Mouse (Mus musculus): ENCODE data around the gene Etfrf1. TPM values are rescaled to one million over a fixed set of nuclear protein-coding genes. Genes with fewer than 3 reads are reported as not detected.

The Etfrf1 gene
- total RNA-seq, 2 experiments from 2014 or later = 24.1 to 30.7 TPM

GRCm38 (mm10) chr6:145215826-145216225 is 4.9 kb downstream of the Etfrf1 start:
- ATAC-seq (ENCODE audit: poor library complexity, severe bottlenecking) = no peak

- no peak for ATAC-seq (ENCODE audit: poor library complexity, severe bottlenecking)
These were observed 13.3 kb downstream of the Etfrf1 start for GRCm38 (mm10) chr6:145224246-145224645.

DNA sequence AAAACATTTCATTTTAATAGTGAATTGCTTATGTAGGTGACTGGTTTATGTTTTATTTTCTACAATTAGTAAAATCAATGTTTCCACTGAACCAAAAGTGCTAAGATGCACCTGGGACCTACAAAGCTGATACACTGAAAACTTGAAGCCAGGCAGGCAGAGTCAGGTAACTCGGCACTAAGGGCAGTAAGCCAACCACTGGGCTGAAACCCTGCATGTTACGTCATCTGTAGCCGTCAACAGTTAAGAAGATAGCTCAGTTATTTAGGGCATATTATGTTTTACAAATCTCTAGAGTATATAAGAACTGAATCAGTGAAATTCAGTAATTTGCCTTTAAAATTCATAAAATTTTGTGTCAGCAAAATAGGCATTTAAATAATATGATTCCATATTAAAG is 15.4 kb downstream of the Etfrf1 start:
- ATAC-seq (ENCODE audit: poor library complexity, severe bottlenecking) = no peak

GRCm38 (mm10) chr6:145234391-145234790 is 23.5 kb downstream of the Etfrf1 start:
- no peak for ATAC-seq (ENCODE audit: poor library complexity, severe bottlenecking)

DNA sequence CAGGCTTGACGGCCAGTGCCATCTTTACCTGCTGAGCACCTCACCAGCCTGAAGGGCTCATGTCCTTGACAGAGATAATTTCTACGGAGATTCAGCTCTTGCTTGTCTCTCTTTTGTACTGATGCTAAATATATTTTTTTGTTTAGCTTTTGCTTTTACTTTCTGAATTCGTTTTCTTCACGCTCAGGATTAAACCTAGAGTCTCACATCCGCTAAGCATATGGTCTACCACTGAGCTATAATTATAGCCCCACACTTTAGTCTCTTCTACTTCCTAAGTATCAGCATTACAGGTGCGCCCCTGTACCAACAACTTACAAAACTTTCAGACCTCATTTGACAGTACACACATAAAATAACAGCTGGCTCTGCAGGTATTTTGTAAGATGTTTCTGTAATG is 24.4 kb downstream of the Etfrf1 start:
- ATAC-seq (ENCODE audit: poor library complexity, severe bottlenecking) = no peak

DNA sequence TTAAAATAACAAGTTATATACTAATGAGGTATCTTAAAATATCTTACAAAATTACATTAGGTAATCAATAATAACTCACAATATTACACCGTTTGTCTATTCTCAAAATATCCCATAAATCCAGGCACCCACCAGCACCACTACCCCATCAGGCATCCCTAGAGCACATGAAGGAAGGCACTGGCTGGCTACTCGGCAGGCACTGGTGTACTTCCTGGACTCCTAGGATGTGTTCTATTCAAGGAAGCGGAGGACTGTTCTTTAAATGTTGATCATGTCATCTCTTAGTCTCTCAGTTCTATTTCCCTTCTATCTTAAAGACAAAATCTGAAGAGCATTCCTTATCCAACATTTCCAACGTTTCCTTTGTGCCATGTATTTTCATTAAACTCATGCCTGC is 26.2 kb downstream of the Etfrf1 start:
- no peak for ATAC-seq (ENCODE audit: poor library complexity, severe bottlenecking)

DNA sequence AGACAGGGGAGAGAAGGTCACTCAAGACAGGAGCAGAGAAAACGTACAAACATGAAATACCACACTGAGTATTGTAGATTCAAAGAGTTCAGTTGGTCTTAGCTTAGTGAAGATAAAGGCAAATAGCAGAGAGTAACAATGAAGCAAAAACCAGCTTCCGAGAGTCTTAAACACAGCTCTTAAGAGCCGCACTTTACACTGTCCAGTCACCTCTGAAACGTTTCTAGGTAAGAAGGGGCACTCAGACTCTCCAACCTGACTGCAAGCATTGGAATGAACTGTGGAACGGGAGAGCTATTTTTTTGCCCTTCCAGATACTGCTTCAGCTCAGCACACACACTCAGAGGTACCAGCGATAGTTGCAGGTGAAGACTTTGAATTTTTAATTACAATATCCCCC is 29.4 kb downstream of the Etfrf1 start:
- ATAC-seq (ENCODE audit: poor library complexity, severe bottlenecking) = no peak

GRCm38 (mm10) chr6:145242521-145242920 is 31.6 kb downstream of the Etfrf1 start:
- peak; percentile 70 for ATAC-seq (ENCODE audit: poor library complexity, severe bottlenecking)

DNA sequence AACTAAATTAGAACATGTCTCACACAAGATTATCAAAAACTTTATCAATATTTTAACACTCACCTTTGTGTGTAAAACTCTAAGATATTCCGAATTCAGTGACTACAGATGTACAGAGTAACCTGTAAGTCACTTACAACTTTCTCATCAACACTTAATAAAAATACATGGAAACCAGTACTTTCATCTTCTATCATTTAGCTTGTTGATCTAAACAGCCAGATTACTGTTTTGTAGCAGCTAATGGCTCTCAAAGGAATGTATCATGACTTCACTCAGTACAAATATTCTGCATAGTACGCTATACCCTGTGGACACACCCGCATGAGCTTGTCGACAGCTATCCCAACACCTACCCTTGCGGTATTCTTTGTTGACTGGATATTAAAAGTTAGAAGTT is 35.9 kb downstream of the Etfrf1 start:
- no peak for ATAC-seq (ENCODE audit: poor library complexity, severe bottlenecking)

DNA sequence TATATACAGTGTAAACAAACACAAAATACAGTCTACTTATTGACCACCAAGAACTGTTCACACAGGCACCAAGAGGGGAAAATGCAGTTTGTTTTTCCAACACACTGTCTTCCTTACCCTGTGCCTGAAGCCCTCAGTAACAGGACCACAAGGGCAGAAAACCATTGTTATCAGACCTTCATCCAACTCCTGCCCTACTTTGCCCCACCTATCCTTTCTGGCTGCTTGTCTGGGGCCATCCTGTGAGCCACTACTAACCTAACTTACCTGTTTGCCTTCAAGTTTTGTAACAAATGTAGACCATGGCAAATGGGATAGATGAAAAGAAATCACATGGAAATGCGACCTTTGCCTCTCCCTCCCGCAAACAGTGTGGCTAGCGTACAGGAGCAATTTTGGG is 37.0 kb downstream of the Etfrf1 start:
- no peak for ATAC-seq (ENCODE audit: poor library complexity, severe bottlenecking)

- peak; percentile 51 for ATAC-seq (ENCODE audit: poor library complexity, severe bottlenecking)
These were observed 38.6 kb downstream of the Etfrf1 start for GRCm38 (mm10) chr6:145249291-145250184.

- peak; percentile 87 for ATAC-seq (ENCODE audit: poor library complexity, severe bottlenecking)
These were observed 39.4 kb downstream of the Etfrf1 start, which contains the start of gene Kras for GRCm38 (mm10) chr6:145250185-145250791. Gene Kras (minus strand): TSS chr6:145250239.

GRCm38 (mm10) chr6:145250820-145251219 is 39.9 kb downstream of the Etfrf1 start:
- ATAC-seq (ENCODE audit: poor library complexity, severe bottlenecking) = no peak

- no peak for ATAC-seq (ENCODE audit: poor library complexity, severe bottlenecking)
These were observed 45.2 kb downstream of the Etfrf1 start for GRCm38 (mm10) chr6:145255952-145256700.

GRCm38 (mm10) chr6:145256701-145257073 is 45.8 kb downstream of the Etfrf1 start:
- no peak for ATAC-seq (ENCODE audit: poor library complexity, severe bottlenecking)

- ATAC-seq (ENCODE audit: poor library complexity, severe bottlenecking) = no peak
These were observed 51.4 kb downstream of the Etfrf1 start for GRCm38 (mm10) chr6:145262314-145262713.

Other genes starting within 250 kb of the Etfrf1 start
- 0.25 TPM in 1 of 2 replicates, not detected in the other for gene Bcat1, start 134.9 kb upstream of the Etfrf1 start, total RNA-seq (2015)
- 0.24 TPM in 1 of 2 replicates, not detected in the other for gene Bcat1, start 134.9 kb upstream of the Etfrf1 start, total RNA-seq (2017)
- gene Lrmp, start 95.5 kb upstream of the Etfrf1 start, total RNA-seq (2015) = 41.7 and 44.5 TPM in 2 replicates
- gene Lrmp, start 95.5 kb upstream of the Etfrf1 start, total RNA-seq (2017) = 87.5 and 92.7 TPM in 2 replicates
- gene Casc1, start 129 bp upstream of the Etfrf1 start, total RNA-seq (2015) = 0.52 and 1.3 TPM in 2 replicates
- 0.28 and 0.55 TPM in 2 replicates for gene Casc1, start 129 bp upstream of the Etfrf1 start, total RNA-seq (2017)
- gene Kras, start 39.1 kb downstream of the Etfrf1 start, total RNA-seq (2015) = 50.0 and 61.1 TPM in 2 replicates
- 22.3 and 24.2 TPM in 2 replicates for gene Kras, start 39.1 kb downstream of the Etfrf1 start, total RNA-seq (2017)

All from megakaryocyte, adult 5-6 weeks (primary cell).